Mouse (Mus musculus): ENCODE data around the gene Synpo2l.

DNA sequence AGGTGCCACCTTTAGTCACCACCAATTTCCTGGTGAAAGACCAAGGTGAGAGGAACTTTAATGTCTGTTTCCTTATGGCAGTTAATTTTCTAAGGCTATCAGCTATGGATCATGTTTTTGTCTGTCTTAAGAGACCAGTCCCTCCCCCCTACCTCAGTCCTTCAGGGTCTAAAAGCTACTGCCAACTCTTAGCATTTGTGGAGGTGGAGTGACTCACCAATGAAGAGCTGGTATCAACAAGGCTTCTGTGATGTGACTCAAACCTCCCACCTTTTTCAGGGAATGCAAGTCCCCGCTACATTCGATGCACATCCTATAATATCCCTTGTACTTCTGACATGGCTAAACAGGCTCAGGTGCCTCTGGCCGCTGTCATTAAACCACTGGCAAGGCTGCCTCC, 18.4 kb upstream of the Synpo2l start:
- TF ChIP-seq CTCF (IDR thresholded peaks at IDR 0.05; ENCODE audit: insufficient read depth, low read length): no peak
- no peak for TF ChIP-seq POLR2A (IDR thresholded peaks at IDR 0.05; ENCODE audit: borderline replicate concordance, extremely low read depth, low read depth, low read length)

Measured in lung, adult 2 months (tissue).